Mouse (Mus musculus) thymus, postnatal 0 days (tissue): ENCODE results near the gene Exoc2. TPM values are rescaled to one million over a fixed set of nuclear protein-coding genes. Genes with fewer than 3 reads are reported as not detected.

Experiments
- DNase-seq: peaks from one replicate; pipeline ENCODE4 v3.0.0-alpha.2; 2015; ENCODE audit warnings: low spot score
- polyA plus RNA-seq: library from polyadenylated mRNA; unstranded; fragments of >200 nt; fragmentation: Nextera tagmentation; extraction: Ambion mirVana; gene quantifications from 2 replicates; pipeline ENCODE4 v1.2.1, GENCODE M21; 2015

Exoc2 gene
- polyA plus RNA-seq, 1 experiment from 2014 or later, result 52.2 TPM

- peak; percentile 7 for DNase-seq
Measured at GRCm38 (mm10) chr13:30894015-30894634, 79.8 kb downstream of the Exoc2 start.

GRCm38 (mm10) chr13:30892315-30892714 lies 81.6 kb downstream of the Exoc2 start:
- DNase-seq, result no peak

- no peak for DNase-seq
Measured at GRCm38 (mm10) chr13:30891223-30891622, 82.7 kb downstream of the Exoc2 start.

GRCm38 (mm10) chr13:30888480-30888879 lies 85.4 kb downstream of the Exoc2 start:
- peak; percentile 86 for DNase-seq

GRCm38 (mm10) chr13:30880310-30880709 lies 93.6 kb downstream of the Exoc2 start:
- no peak for DNase-seq

GRCm38 (mm10) chr13:30879871-30880270 lies 94.0 kb downstream of the Exoc2 start:
- no peak for DNase-seq

GRCm38 (mm10) chr13:30875825-30876224 lies 98.1 kb downstream of the Exoc2 start:
- DNase-seq, result no peak

GRCm38 (mm10) chr13:30873472-30873871 lies 100.4 kb downstream of the Exoc2 start:
- no peak for DNase-seq

GRCm38 (mm10) chr13:30865486-30865885 lies 108.4 kb downstream of the Exoc2 start:
- DNase-seq, result no peak

- DNase-seq, result no peak
Measured at GRCm38 (mm10) chr13:30864042-30864441, 109.9 kb downstream of the Exoc2 start.

- no peak for DNase-seq
Measured at GRCm38 (mm10) chr13:30858421-30858820, 115.5 kb downstream of the Exoc2 start.

- no peak for DNase-seq
Measured at GRCm38 (mm10) chr13:30850736-30851135, 123.2 kb downstream of the Exoc2 start.

- no peak for DNase-seq
Measured at GRCm38 (mm10) chr13:30848001-30848400, 125.9 kb downstream of the Exoc2 start.

GRCm38 (mm10) chr13:30846506-30846905 lies 127.4 kb downstream of the Exoc2 start:
- DNase-seq, result no peak

- DNase-seq, result no peak
Measured at GRCm38 (mm10) chr13:30843049-30843448, 130.8 kb downstream of the Exoc2 start.

- no peak for DNase-seq
Measured at GRCm38 (mm10) chr13:30841843-30842242, 132.1 kb downstream of the Exoc2 start.

GRCm38 (mm10) chr13:30841306-30841705 lies 132.6 kb downstream of the Exoc2 start:
- DNase-seq, result no peak

GRCm38 (mm10) chr13:30840700-30841099 lies 133.2 kb downstream of the Exoc2 start:
- no peak for DNase-seq

- DNase-seq, result no peak
Measured at GRCm38 (mm10) chr13:30836342-30836741, 137.6 kb downstream of the Exoc2 start.

- DNase-seq, result no peak
Measured at GRCm38 (mm10) chr13:30834859-30835258, 139.0 kb downstream of the Exoc2 start.

- DNase-seq, result peak; percentile 48
Measured at GRCm38 (mm10) chr13:30834349-30834748, 139.5 kb downstream of the Exoc2 start.

GRCm38 (mm10) chr13:30833476-30834149 lies 140.3 kb downstream of the Exoc2 start:
- peak; percentile 70 for DNase-seq

GRCm38 (mm10) chr13:30831369-30831768 lies 142.5 kb downstream of the Exoc2 start:
- DNase-seq, result no peak
